Mouse (Mus musculus) forebrain, embryonic 12.5 days (tissue): ENCODE measurements around the gene Foxc2. TPM values are rescaled to one million over a fixed set of nuclear protein-coding genes. Genes with fewer than 3 reads are reported as not detected.

Source experiments
- ATAC-seq: fragments of 200-750 bp; cut with Nextera tagmentation; 2 replicates; pipeline ENCODE4 v1.8.0; 2017; ENCODE audit warnings: moderate TSS enrichment; ENCODE audit not compliant: low FRiP score
- H3K27ac ChIP-seq: fragments of 300-500 bp; sonication (generic); 2 replicates; pipeline ENCODE4 v1.5.1; 2016; ENCODE audit warnings: mild to moderate bottlenecking
- H3K27me3 ChIP-seq: fragments of 300-500 bp; sonication (generic); 2 replicates; pipeline ENCODE4 v1.6.1; 2016; ENCODE audit warnings: mild to moderate bottlenecking
- H3K36me3 ChIP-seq: fragments of 300-500 bp; sonication (generic); replicated peaks from 2 replicates; pipeline ENCODE4 v1.6.1; 2016; ENCODE audit warnings: mild to moderate bottlenecking
- H3K4me1 ChIP-seq: fragments of 300-500 bp; sonication (generic); 2 replicates; pipeline ENCODE4 v1.6.1; 2016
- H3K4me2 ChIP-seq: fragments of 300-500 bp; sonication (generic); 2 replicates; pipeline ENCODE4 v1.6.1; 2016; ENCODE audit warnings: mild to moderate bottlenecking, moderate library complexity
- H3K4me3 ChIP-seq: fragments of 300-500 bp; sonication (generic); replicated peaks from 2 replicates; pipeline ENCODE4 v1.5.1; 2016; ENCODE audit warnings: mild to moderate bottlenecking
- H3K9ac ChIP-seq: fragments of 300-500 bp; sonication (generic); 2 replicates; pipeline ENCODE4 v1.6.1; 2016; ENCODE audit warnings: mild to moderate bottlenecking
- H3K9me3 ChIP-seq: fragments of 300-500 bp; sonication (generic); 2 replicates; pipeline ENCODE4 v1.6.1; 2016
- WGBS: fragments of 180-500 bp; shearing (Covaris S2); methylation state at CpG from one replicate; pipeline ENCODE4 v1.1.7; 2016; 5-methylcytosine and 5-hydroxymethylcytosine counted together
- polyA plus RNA-seq: library from polyadenylated mRNA; unstranded; fragments of >200 nt; fragmentation: Nextera tagmentation; extraction: Ambion mirVana; gene quantifications from 2 replicates; pipeline ENCODE4 v1.2.1, GENCODE M21; 2016

The Foxc2 gene
- polyA plus RNA-seq, 1 experiment from 2014 or later = 4.6 TPM

GRCm38 (mm10) chr8:121080361-121081090 is 35.4 kb upstream of the Foxc2 start:
- Histone ChIP-seq H3K36me3 (no peaks in the 10 kb centered on the region), H3K4me2 (no peak overlapping the region), H3K4me1 (peaks cover 25% of the 10 kb centered on the region), H3K27me3 (peaks cover 100% of the 10 kb centered on the region), H3K27ac (no peak overlapping the region), H3K9ac (no peak overlapping the region), H3K9me3 (no peaks in the 10 kb centered on the region), H3K4me3 (no peak overlapping the region)
- under 1% methylated on average over 49 of the region's 49 CpGs for WGBS
- no peak for ATAC-seq

- ATAC-seq = no peak
- no peak overlapping the region for H3K27ac ChIP-seq
- H3K9me3 ChIP-seq = no peaks in the 10 kb centered on the region
- peaks cover 100% of the 10 kb centered on the region for H3K27me3 ChIP-seq
- H3K36me3 ChIP-seq = no peaks in the 10 kb centered on the region
- H3K4me2 ChIP-seq = no peak overlapping the region
- H3K4me3 ChIP-seq = no peak overlapping the region
- under 1% methylated on average over 7 of the region's 7 CpGs for WGBS
- H3K4me1 ChIP-seq = peaks cover 25% of the 10 kb centered on the region
- H3K9ac ChIP-seq = no peak overlapping the region
Measured at GRCm38 (mm10) chr8:121081398-121081797, 34.6 kb upstream of the Foxc2 start.

- no peak for ATAC-seq
- no peaks in the 10 kb centered on the region for H3K36me3 ChIP-seq
- peak overlapping the region; percentile 47 for H3K4me3 ChIP-seq
- no peak overlapping the region for H3K9ac ChIP-seq
- H3K9me3 ChIP-seq = no peaks in the 10 kb centered on the region
- peaks cover 100% of the 10 kb centered on the region for H3K27me3 ChIP-seq
- peak overlapping the region; percentile 86 for H3K4me2 ChIP-seq
- no peak overlapping the region for H3K27ac ChIP-seq
- WGBS = under 1% methylated on average over 56 of the region's 57 CpGs
- H3K4me1 ChIP-seq = peaks cover 25% of the 10 kb centered on the region
Measured at GRCm38 (mm10) chr8:121082218-121083092, 33.5 kb upstream of the Foxc2 start.

GRCm38 (mm10) chr8:121083093-121083935 is 32.7 kb upstream of the Foxc2 start:
- peak overlapping the region; percentile 47 for H3K4me3 ChIP-seq
- ATAC-seq = no peak
- no peak overlapping the region for H3K27ac ChIP-seq
- under 1% methylated on average over 89 of the region's 89 CpGs for WGBS
- peak overlapping the region; percentile 21; the same call in 1 of the 2 replicates for H3K9ac ChIP-seq
- peaks cover 25% of the 10 kb centered on the region for H3K4me1 ChIP-seq
- no peaks in the 10 kb centered on the region for H3K36me3 ChIP-seq
- H3K27me3 ChIP-seq = peaks cover 99% of the 10 kb centered on the region
- peak overlapping the region; percentile 86 for H3K4me2 ChIP-seq
- no peaks in the 10 kb centered on the region for H3K9me3 ChIP-seq

GRCm38 (mm10) chr8:121083936-121084209 is 32.1 kb upstream of the Foxc2 start:
- peak overlapping the region; percentile 21; the same call in 1 of the 2 replicates for H3K9ac ChIP-seq
- no peaks in the 10 kb centered on the region for H3K36me3 ChIP-seq
- no peaks in the 10 kb centered on the region for H3K9me3 ChIP-seq
- peaks cover 99% of the 10 kb centered on the region for H3K27me3 ChIP-seq
- no peak for ATAC-seq
- WGBS = 1% methylated on average over 20 of the region's 27 CpGs
- H3K4me3 ChIP-seq = peak overlapping the region; percentile 47
- H3K4me1 ChIP-seq = peaks cover 25% of the 10 kb centered on the region
- peak overlapping the region; percentile 86 for H3K4me2 ChIP-seq
- H3K27ac ChIP-seq = no peak overlapping the region

GRCm38 (mm10) chr8:121084210-121084951 is 31.6 kb upstream of the Foxc2 start, which contains the start of gene Foxf1:
Gene Foxf1 (plus strand): TSS chr8:121084386.
- peak within 1 kb of the TSS; percentile 47 for H3K4me3 ChIP-seq
- WGBS = under 1% methylated on average over 64 of the region's 83 CpGs
- H3K36me3 ChIP-seq = no peaks in the 10 kb centered on the region
- H3K9ac ChIP-seq = peak within 1 kb of the TSS; percentile 38; the same call in 1 of the 2 replicates
- ATAC-seq = peak; percentile 39
- H3K4me2 ChIP-seq = peak within 1 kb of the TSS; percentile 86
- H3K9me3 ChIP-seq = no peaks in the 10 kb centered on the region
- no peak within 1 kb of the TSS for H3K27ac ChIP-seq
- H3K4me1 ChIP-seq = peaks cover 25% of the 10 kb centered on the region
- peaks cover 99% of the 10 kb centered on the region for H3K27me3 ChIP-seq

- peaks cover 25% of the 10 kb centered on the region for H3K4me1 ChIP-seq
- no peak overlapping the region for H3K27ac ChIP-seq
- H3K9ac ChIP-seq = no peak overlapping the region
- H3K4me3 ChIP-seq = peak overlapping the region; percentile 47
- WGBS = under 1% methylated on average over 30 of the region's 30 CpGs
- no peak for ATAC-seq
- no peaks in the 10 kb centered on the region for H3K36me3 ChIP-seq
- no peaks in the 10 kb centered on the region for H3K9me3 ChIP-seq
- peak overlapping the region; percentile 86 for H3K4me2 ChIP-seq
- peaks cover 99% of the 10 kb centered on the region for H3K27me3 ChIP-seq
Measured at GRCm38 (mm10) chr8:121085011-121085410, 31.0 kb upstream of the Foxc2 start.

GRCm38 (mm10) chr8:121085561-121085960 is 30.4 kb upstream of the Foxc2 start:
- no peak for ATAC-seq
- WGBS = 17% methylated on average over 3 of the region's 3 CpGs
- H3K4me2 ChIP-seq = no peak overlapping the region

GRCm38 (mm10) chr8:121086004-121086900 is 29.7 kb upstream of the Foxc2 start:
- H3K4me3 ChIP-seq = no peak overlapping the region
- no peaks in the 10 kb centered on the region for H3K36me3 ChIP-seq
- H3K27ac ChIP-seq = no peak overlapping the region
- H3K9ac ChIP-seq = no peak overlapping the region
- peaks cover 25% of the 10 kb centered on the region for H3K4me1 ChIP-seq
- peaks cover 99% of the 10 kb centered on the region for H3K27me3 ChIP-seq
- H3K9me3 ChIP-seq = no peaks in the 10 kb centered on the region
- no peak overlapping the region for H3K4me2 ChIP-seq
- ATAC-seq = no peak
- 7% methylated on average over 19 of the region's 19 CpGs for WGBS

More at GRCm38 (mm10) chr8:121085561-121085960, 30.4 kb upstream of the Foxc2 start:
- Histone ChIP-seq H3K27ac (no peak overlapping the region), H3K4me3 (no peak overlapping the region), H3K27me3 (peaks cover 99% of the 10 kb centered on the region), H3K9me3 (no peaks in the 10 kb centered on the region), H3K36me3 (no peaks in the 10 kb centered on the region), H3K4me1 (peaks cover 25% of the 10 kb centered on the region), H3K9ac (no peak overlapping the region)

GRCm38 (mm10) chr8:121088281-121088680 is 27.7 kb upstream of the Foxc2 start:
- no peak overlapping the region for H3K9ac ChIP-seq
- H3K27me3 ChIP-seq = peaks cover 99% of the 10 kb centered on the region
- H3K27ac ChIP-seq = no peak overlapping the region
- 1% methylated on average over 8 of the region's 8 CpGs for WGBS
- H3K4me3 ChIP-seq = no peak overlapping the region
- H3K4me1 ChIP-seq = peaks cover 18% of the 10 kb centered on the region
- no peaks in the 10 kb centered on the region for H3K9me3 ChIP-seq
- no peak for ATAC-seq
- no peak overlapping the region for H3K4me2 ChIP-seq
- H3K36me3 ChIP-seq = no peaks in the 10 kb centered on the region
